Mouse (Mus musculus): ENCODE results near the gene Smc5.

DNA sequence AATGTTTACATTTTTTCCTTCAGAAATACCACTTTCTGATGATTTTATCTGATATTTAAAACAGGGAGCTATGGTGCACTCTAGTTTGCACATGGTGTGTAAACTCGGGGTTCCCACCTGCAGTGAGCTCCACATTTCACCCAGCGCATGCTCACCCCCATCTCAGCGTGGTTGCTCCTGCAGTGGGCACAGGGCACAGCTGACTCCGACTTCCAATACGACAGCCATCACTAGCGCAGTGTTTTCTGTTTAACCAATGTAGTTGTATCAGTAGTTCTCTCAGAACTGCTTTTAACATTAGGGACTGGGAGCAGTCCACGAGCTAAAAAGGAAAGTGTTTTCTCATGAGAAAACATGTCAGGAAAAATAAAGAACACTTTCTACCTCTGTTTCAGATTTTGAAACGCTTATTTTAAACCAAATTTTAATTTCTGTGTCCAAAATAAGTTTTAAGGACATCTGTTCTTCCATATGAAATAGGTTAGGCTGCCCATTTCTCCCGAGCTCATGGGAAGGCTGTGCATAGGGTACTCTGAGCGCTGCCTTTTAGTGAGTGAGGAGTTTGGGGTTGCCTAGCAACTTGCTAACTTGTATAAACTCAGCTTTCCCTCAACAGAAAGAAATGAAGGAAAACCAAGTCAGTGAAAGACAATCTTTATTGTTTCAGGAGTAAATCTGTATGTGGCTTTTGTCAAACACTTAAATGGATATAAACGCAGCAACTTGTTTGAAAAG lies 107.0 kb downstream of the Smc5 start:
- TF ChIP-seq CTCF (IDR thresholded peaks at IDR 0.05; ENCODE audit: extremely low read depth, insufficient read depth, insufficient read length, insufficient replicate concordance): no peak
- TF ChIP-seq POLR2A (IDR thresholded peaks at IDR 0.05; ENCODE audit: low read depth, low read length): no peak

Data from spleen, adult 2 months (tissue).